Mouse (Mus musculus) heart, postnatal 0 days (tissue): Measurements from ENCODE around the gene Atp8a1. TPM values are rescaled to one million over a fixed set of nuclear protein-coding genes. Genes with fewer than 3 reads are reported as not detected.

Source experiments
- ATAC-seq: fragments of 200-750 bp; cut with Nextera tagmentation; 2 replicates; pipeline ENCODE4 v1.8.0; 2017; ENCODE audit warnings: low read depth, moderate number of reproducible peaks, moderate library complexity; ENCODE audit not compliant: insufficient read depth
- DNase-seq: peaks from one replicate; pipeline ENCODE4 v3.0.0-alpha.2; 2016; ENCODE audit warnings: low spot score
- H3K27ac ChIP-seq: fragments of 300-500 bp; sonication (generic); 2 replicates; pipeline ENCODE4 v1.5.1; 2014; ENCODE audit warnings: low read depth, mild to moderate bottlenecking
- H3K27me3 ChIP-seq: fragments of 300-500 bp; sonication (generic); 2 replicates; pipeline ENCODE4 v1.6.1; 2014; ENCODE audit warnings: low read length, mixed read lengths; ENCODE audit not compliant: control insufficient read depth, insufficient read depth
- H3K36me3 ChIP-seq: fragments of 300-500 bp; sonication (generic); replicated peaks from 2 replicates; pipeline ENCODE4 v1.6.1; 2014; ENCODE audit warnings: low read length, mixed read lengths; ENCODE audit not compliant: control insufficient read depth, insufficient read depth
- H3K4me1 ChIP-seq: fragments of 300-500 bp; sonication (generic); 2 replicates; pipeline ENCODE4 v1.6.1; 2014; ENCODE audit warnings: antibody characterized with exemption; ENCODE audit not compliant: control insufficient read depth, insufficient read depth
- H3K4me2 ChIP-seq: fragments of 300-500 bp; sonication (generic); 2 replicates; pipeline ENCODE4 v1.6.1; 2014; ENCODE audit warnings: low read depth, mild to moderate bottlenecking, low read length, moderate library complexity
- H3K4me3 ChIP-seq: fragments of 300-500 bp; sonication (generic); 2 replicates; pipeline ENCODE4 v1.5.1; 2014; ENCODE audit warnings: low read depth, low read length
- H3K9ac ChIP-seq: fragments of 300-500 bp; sonication (generic); replicated peaks from 2 replicates; pipeline ENCODE4 v1.6.1; 2014; ENCODE audit warnings: low read depth, low read length, mixed read lengths
- H3K9me3 ChIP-seq: fragments of 300-500 bp; sonication (generic); replicated peaks from 2 replicates; pipeline ENCODE4 v1.6.1; 2016; ENCODE audit warnings: low read length; ENCODE audit not compliant: control insufficient read depth
- CTCF ChIP-seq: IDR thresholded peaks from 2 replicates; pipeline ENCODE4 v1.5.1; 2016; ENCODE audit warnings: antibody characterized with exemption, control low read depth, low read depth
- EP300 ChIP-seq: IDR thresholded peaks from 2 replicates; pipeline ENCODE4 v1.6.1; 2016; ENCODE audit warnings: antibody characterized with exemption, low read depth
- WGBS: fragments of 180-500 bp; shearing (Covaris S2); extraction: QIAGEN DNeasy Blood & Tissue Kit; methylation state at CpG from one replicate; pipeline ENCODE4 v1.1.7; 2014; 5-methylcytosine and 5-hydroxymethylcytosine counted together
- polyA plus RNA-seq: library from polyadenylated mRNA; unstranded; fragments of >200 nt; fragmentation: Nextera tagmentation; extraction: Ambion mirVana; gene quantifications from 2 replicates; pipeline ENCODE4 v1.2.1, GENCODE M21; 2015
- total RNA-seq: library from RNA; depleted of rRNA; stranded (reverse); fragments of >200 nt; gene quantifications from 2 replicates; pipeline ENCODE4 v1.2.3, GENCODE M21; 2014; ENCODE audit warnings: low replicate concordance

Gene Atp8a1
- total and polyA plus RNA-seq, 2 experiments from 2014 or later, result 5.8 to 17.0 TPM

GRCm38 (mm10) chr5:67833841-67834240 is 13.4 kb downstream of the Atp8a1 start:
- Histone ChIP-seq H3K4me3 (no peak overlapping the region), H3K9me3 (no peaks in the 10 kb centered on the region), H3K36me3 (no peaks in the 10 kb centered on the region), H3K27me3 (no peaks in the 10 kb centered on the region), H3K4me2 (no peak overlapping the region), H3K27ac (no peak overlapping the region), H3K9ac (no peak overlapping the region), H3K4me1 (no peaks in the 10 kb centered on the region)
- no peak for DNase-seq
- WGBS, result 87% methylated on average over 5 of the region's 5 CpGs
- TF ChIP-seq EP300, result no peak
- no peak for TF ChIP-seq CTCF
- ATAC-seq, result no peak

DNA sequence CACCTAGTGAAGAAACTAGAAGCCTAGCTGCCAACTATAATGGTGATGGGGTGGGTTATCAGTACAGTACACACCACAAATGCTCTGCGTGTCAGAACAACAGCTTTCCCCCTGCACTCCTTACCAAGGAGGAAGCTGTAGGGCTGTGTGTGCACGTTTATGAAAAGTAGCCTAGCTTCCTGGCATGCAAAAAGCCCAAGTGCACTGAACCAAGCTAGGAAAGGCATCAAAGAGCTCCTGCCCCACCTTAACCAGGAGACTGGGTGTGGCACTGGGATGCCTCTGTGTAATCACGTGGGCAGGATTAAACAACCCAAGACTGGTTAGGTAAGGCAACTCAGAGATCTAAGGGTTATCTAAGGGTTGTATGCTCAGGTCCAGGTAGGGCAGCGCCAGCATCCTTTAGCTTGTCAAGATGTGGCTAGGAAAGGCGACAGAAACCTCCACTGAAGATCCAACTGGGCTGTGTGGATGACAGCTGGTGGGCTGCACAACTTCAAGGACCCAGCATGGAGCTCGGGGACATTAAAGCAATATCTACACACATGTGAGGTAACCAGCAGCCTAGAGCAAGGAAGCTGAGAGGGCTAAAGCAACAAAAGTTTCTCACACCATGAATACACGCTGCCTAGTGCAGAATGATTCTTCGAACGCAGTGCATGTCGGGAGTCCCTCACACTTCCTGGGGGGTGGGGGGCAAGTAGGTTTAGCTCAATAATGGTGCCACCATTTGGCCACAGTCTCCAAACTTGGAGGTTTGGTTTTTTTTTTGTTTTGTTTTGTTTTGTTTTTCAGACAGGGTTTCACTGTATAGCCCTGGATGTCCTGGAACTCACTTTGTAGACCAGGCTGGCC is 15.7 kb downstream of the Atp8a1 start:
- Histone ChIP-seq H3K4me1 (no peaks in the 10 kb centered on the region), H3K27me3 (no peaks in the 10 kb centered on the region), H3K36me3 (no peaks in the 10 kb centered on the region), H3K4me2 (no peak overlapping the region), H3K9ac (no peak overlapping the region), H3K4me3 (no peak overlapping the region), H3K27ac (no peak overlapping the region), H3K9me3 (no peaks in the 10 kb centered on the region)
- 70% methylated on average over 10 of the region's 10 CpGs for WGBS
- ATAC-seq, result no peak
- DNase-seq, result no peak
- TF ChIP-seq CTCF (no peak), EP300 (no peak)

GRCm38 (mm10) chr5:67828356-67828755 is 18.9 kb downstream of the Atp8a1 start:
- Histone ChIP-seq H3K36me3 (no peaks in the 10 kb centered on the region), H3K4me1 (no peaks in the 10 kb centered on the region), H3K9me3 (no peaks in the 10 kb centered on the region), H3K27me3 (no peaks in the 10 kb centered on the region), H3K9ac (no peak overlapping the region), H3K27ac (no peak overlapping the region), H3K4me3 (no peak overlapping the region), H3K4me2 (no peak overlapping the region)
- DNase-seq, result no peak
- TF ChIP-seq EP300 (no peak), CTCF (no peak)
- 83% methylated on average over 3 of the region's 3 CpGs for WGBS
- ATAC-seq, result no peak

GRCm38 (mm10) chr5:67826935-67827334 is 20.3 kb downstream of the Atp8a1 start:
- TF ChIP-seq CTCF (no peak), EP300 (no peak)
- Histone ChIP-seq H3K27ac (no peak overlapping the region), H3K4me1 (peaks cover 5% of the 10 kb centered on the region; the same call in 1 of the 2 replicates), H3K4me2 (no peak overlapping the region), H3K36me3 (no peaks in the 10 kb centered on the region), H3K27me3 (no peaks in the 10 kb centered on the region), H3K9me3 (no peaks in the 10 kb centered on the region), H3K4me3 (no peak overlapping the region), H3K9ac (no peak overlapping the region)
- WGBS, result 88% methylated on average over 3 of the region's 3 CpGs
- no peak for DNase-seq
- no peak for ATAC-seq

DNA sequence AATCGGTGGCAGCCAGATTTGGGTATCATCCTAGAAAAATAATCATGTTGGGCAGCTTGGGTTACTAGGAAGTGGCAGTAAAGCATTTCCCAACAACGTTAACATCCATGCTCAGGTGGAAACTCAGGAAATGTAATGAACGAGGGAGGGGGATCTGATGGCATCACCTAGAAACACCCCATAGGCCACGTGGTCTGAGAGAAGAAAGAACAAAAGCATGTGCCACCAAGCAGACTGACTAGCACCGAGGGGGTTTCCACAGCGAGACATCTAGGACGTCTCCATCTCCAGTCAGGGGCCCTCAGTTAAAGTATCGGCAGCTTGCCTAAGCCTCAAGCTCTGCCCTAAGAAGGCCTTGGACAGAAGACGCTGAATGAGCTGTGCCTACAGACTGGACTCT is 21.0 kb downstream of the Atp8a1 start:
- Histone ChIP-seq H3K27ac (no peak overlapping the region), H3K27me3 (no peaks in the 10 kb centered on the region), H3K4me1 (peaks cover 11% of the 10 kb centered on the region), H3K36me3 (no peaks in the 10 kb centered on the region), H3K4me2 (no peak overlapping the region), H3K9ac (no peak overlapping the region), H3K4me3 (no peak overlapping the region), H3K9me3 (no peaks in the 10 kb centered on the region)
- no peak for DNase-seq
- TF ChIP-seq CTCF (no peak), EP300 (no peak)
- WGBS, result 78% methylated on average over 9 of the region's 9 CpGs
- no peak for ATAC-seq

DNA sequence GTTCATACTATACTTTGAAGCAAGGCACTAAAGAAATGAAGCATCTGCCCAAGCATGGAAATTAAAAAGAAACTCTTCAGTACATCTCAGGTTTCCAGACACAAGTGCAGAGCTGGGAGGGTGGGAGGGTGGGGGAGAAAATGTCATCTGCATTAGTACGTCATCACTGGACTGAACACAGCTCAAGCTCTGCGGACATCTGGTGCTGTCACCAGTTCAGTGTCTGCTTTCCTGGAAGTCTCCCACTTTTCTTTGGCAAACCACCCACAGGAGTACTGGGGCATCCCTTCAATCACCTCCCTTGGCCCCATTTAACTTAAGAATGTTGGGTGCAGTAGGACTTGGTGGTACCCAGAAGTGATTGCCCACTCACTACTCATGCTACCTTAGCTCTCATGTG is 22.6 kb downstream of the Atp8a1 start:
- DNase-seq (no peak), ATAC-seq (no peak)
- Histone ChIP-seq H3K4me3 (no peak overlapping the region), H3K9ac (no peak overlapping the region), H3K36me3 (no peaks in the 10 kb centered on the region), H3K27ac (no peak overlapping the region), H3K9me3 (no peaks in the 10 kb centered on the region), H3K4me2 (no peak overlapping the region), H3K4me1 (peaks cover 17% of the 10 kb centered on the region), H3K27me3 (no peaks in the 10 kb centered on the region)
- WGBS, result 78% methylated on average over 2 of the region's 2 CpGs
- no peak for TF ChIP-seq EP300
- TF ChIP-seq CTCF, result no peak
